Mouse (Mus musculus): ENCODE measurements around the gene Camk1d. TPM values are rescaled to one million over a fixed set of nuclear protein-coding genes. Genes with fewer than 3 reads are reported as not detected.
A peak's percentile ranks its signal among the peaks of the same experiment; 100 is the strongest.

The Camk1d gene
- polyA plus RNA-seq (2015; fragmentation: Nextera tagmentation; extraction: Ambion mirVana): 6.9 and 10.4 TPM in 2 replicates

DNA sequence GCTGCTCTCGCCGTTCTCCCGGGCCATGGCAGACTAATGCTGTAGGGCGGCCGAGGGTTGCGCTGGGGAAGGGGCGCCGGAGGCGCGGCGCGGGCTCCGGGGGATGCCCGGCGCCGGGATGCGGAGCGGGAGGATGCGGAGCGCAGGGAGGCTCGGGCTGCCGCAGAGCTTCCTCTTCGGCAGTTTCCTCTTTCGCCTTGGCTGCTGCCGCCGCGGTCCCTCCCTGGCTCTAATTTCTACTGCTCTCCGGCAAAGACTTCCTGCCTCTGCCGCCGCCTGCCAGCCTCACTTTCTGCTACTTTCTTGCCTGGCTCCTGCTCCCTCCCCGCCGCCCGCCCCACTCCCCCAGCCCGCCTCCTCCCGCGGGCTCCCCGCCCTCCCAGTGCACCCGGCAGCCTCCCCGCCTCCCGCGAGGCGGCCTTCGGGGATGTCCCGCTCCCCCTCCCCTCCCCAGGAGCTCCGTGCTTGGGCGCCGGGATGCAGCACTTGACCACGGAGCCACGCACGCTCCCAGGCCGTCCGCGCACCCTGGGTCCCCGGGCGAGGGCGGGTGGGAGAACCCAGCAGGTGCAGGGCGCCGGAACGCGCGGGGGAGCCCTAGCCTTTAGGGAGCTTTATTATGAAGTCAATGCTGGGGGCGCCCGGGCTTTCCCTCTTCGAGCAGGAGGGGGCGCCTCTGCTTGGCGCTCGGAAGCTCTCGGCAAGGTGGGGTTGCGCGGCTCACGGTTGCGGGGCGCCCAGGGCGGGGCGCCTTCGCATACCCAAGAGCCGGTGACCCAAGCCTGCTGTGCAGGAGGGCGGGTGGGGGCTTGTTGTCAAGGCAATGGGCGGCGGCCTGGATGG, at the start of gene Camk1d:
Camk1d (minus strand) TSS at position 305 of the 843 bp plus-strand sequence.
- Histone ChIP-seq H3K9me3 (replicated peaks) (peaks cover 5% of the 10 kb centered on the region; the same call in 1 of the 2 replicates), H3K4me1 (peaks cover 20% of the 10 kb centered on the region; the same call in 1 of the 2 replicates), H3K27me3 (peaks cover 15% of the 10 kb centered on the region; the same call in 1 of the 2 replicates), H3K36me3 (no peaks in the 10 kb centered on the region), H3K27ac (replicated peaks) (peak within 1 kb of the TSS; percentile 72), H3K4me3 (replicated peaks) (peak within 1 kb of the TSS; percentile 67), H3K9ac (peak within 1 kb of the TSS; percentile 44), H3K4me2 (replicated peaks) (peak within 1 kb of the TSS; percentile 99)
- WGBS: under 1% methylated on average over 72 of the region's 80 CpGs
- ATAC-seq (ENCODE audit: insufficient number of reproducible peaks, low FRiP score, low TSS enrichment, low read depth): peak; percentile 84

- Histone ChIP-seq H3K4me3 (replicated peaks) (no peak overlapping the region), H3K9ac (no peak overlapping the region), H3K9me3 (replicated peaks) (no peaks in the 10 kb centered on the region), H3K36me3 (no peaks in the 10 kb centered on the region), H3K4me1 (no peaks in the 10 kb centered on the region), H3K27me3 (no peaks in the 10 kb centered on the region), H3K27ac (replicated peaks) (no peak overlapping the region), H3K4me2 (replicated peaks) (no peak overlapping the region)
- no peak for ATAC-seq (ENCODE audit: insufficient number of reproducible peaks, low FRiP score, low TSS enrichment, low read depth)
- WGBS: 92% methylated on average over 3 of the region's 3 CpGs
Observed at GRCm38 (mm10) chr2:5762031-5762430, 47.7 kb upstream of the Camk1d start.

GRCm38 (mm10) chr2:5760479-5761008, 46.2 kb upstream of the Camk1d start:
- Histone ChIP-seq H3K4me1 (no peaks in the 10 kb centered on the region), H3K36me3 (no peaks in the 10 kb centered on the region), H3K27me3 (no peaks in the 10 kb centered on the region), H3K9me3 (replicated peaks) (no peaks in the 10 kb centered on the region), H3K4me3 (replicated peaks) (no peak overlapping the region), H3K27ac (replicated peaks) (no peak overlapping the region), H3K4me2 (replicated peaks) (no peak overlapping the region), H3K9ac (no peak overlapping the region)
- WGBS: 79% methylated on average over 8 of the region's 8 CpGs
- no peak for ATAC-seq (ENCODE audit: insufficient number of reproducible peaks, low FRiP score, low TSS enrichment, low read depth)

GRCm38 (mm10) chr2:5758569-5758968, 44.3 kb upstream of the Camk1d start:
- Histone ChIP-seq H3K9ac (no peak overlapping the region), H3K27ac (replicated peaks) (no peak overlapping the region), H3K4me2 (replicated peaks) (no peak overlapping the region), H3K9me3 (replicated peaks) (no peaks in the 10 kb centered on the region), H3K4me1 (no peaks in the 10 kb centered on the region), H3K4me3 (replicated peaks) (no peak overlapping the region), H3K27me3 (no peaks in the 10 kb centered on the region), H3K36me3 (no peaks in the 10 kb centered on the region)
- 88% methylated on average over 2 of the region's 2 CpGs for WGBS
- ATAC-seq (ENCODE audit: insufficient number of reproducible peaks, low FRiP score, low TSS enrichment, low read depth): no peak

DNA sequence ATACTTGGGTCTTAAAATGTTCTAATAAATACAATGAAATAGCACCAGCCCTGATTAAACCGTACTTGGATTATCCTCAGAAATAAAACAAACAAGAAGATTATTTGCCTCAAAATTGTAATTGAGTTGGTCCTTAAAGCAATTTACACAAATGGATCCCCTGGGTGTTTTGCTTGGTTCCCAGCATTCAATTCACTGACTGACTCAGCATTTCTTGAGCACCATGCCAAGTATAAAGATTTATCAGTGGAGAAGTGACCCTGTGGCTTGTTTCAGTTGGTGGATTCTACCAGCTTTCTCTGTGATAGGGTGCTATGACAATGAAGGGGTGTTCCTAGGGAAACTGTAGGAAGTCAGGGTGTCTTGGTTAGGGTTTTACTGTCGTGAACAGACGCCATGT, 36.6 kb upstream of the Camk1d start:
- Histone ChIP-seq H3K4me3 (replicated peaks) (no peak overlapping the region), H3K36me3 (no peaks in the 10 kb centered on the region), H3K27ac (replicated peaks) (no peak overlapping the region), H3K9ac (no peak overlapping the region), H3K9me3 (replicated peaks) (no peaks in the 10 kb centered on the region), H3K4me2 (replicated peaks) (no peak overlapping the region), H3K27me3 (no peaks in the 10 kb centered on the region), H3K4me1 (no peaks in the 10 kb centered on the region)
- WGBS: 81% methylated on average over 3 of the region's 3 CpGs
- no peak for ATAC-seq (ENCODE audit: insufficient number of reproducible peaks, low FRiP score, low TSS enrichment, low read depth)

DNA sequence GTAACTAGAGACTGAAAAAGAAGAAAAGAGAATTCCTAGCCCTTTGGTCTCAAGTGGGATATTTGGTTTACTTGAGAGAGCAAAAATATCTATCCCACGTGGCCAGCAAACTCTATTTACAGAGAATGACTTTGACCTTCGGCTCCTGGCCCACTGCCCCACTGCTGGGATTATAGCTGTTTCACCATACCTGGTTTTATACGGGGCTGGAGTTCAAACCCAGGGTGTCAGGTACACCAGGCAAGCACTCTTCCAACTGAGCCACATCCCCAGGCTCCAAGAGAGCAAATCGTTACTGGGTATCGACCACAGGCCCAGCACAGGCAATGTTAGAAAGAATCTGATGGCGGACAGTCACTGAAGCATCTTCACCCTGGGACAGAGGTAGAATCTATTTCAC, 34.9 kb upstream of the Camk1d start:
- Histone ChIP-seq H3K9me3 (replicated peaks) (no peaks in the 10 kb centered on the region), H3K4me1 (no peaks in the 10 kb centered on the region), H3K27ac (replicated peaks) (no peak overlapping the region), H3K27me3 (no peaks in the 10 kb centered on the region), H3K36me3 (no peaks in the 10 kb centered on the region), H3K4me3 (replicated peaks) (no peak overlapping the region), H3K9ac (no peak overlapping the region), H3K4me2 (replicated peaks) (no peak overlapping the region)
- 74% methylated on average over 6 of the region's 6 CpGs for WGBS
- no peak for ATAC-seq (ENCODE audit: insufficient number of reproducible peaks, low FRiP score, low TSS enrichment, low read depth)

GRCm38 (mm10) chr2:5747545-5748043, 33.3 kb upstream of the Camk1d start:
- Histone ChIP-seq H3K4me2 (replicated peaks) (no peak overlapping the region), H3K4me1 (no peaks in the 10 kb centered on the region), H3K27ac (replicated peaks) (no peak overlapping the region), H3K36me3 (no peaks in the 10 kb centered on the region), H3K4me3 (replicated peaks) (no peak overlapping the region), H3K27me3 (no peaks in the 10 kb centered on the region), H3K9me3 (replicated peaks) (no peaks in the 10 kb centered on the region), H3K9ac (no peak overlapping the region)
- 76% methylated on average over 5 of the region's 5 CpGs for WGBS
- ATAC-seq (ENCODE audit: insufficient number of reproducible peaks, low FRiP score, low TSS enrichment, low read depth): no peak

GRCm38 (mm10) chr2:5746529-5746928, 32.2 kb upstream of the Camk1d start:
- ATAC-seq (ENCODE audit: insufficient number of reproducible peaks, low FRiP score, low TSS enrichment, low read depth): no peak
- H3K27me3 ChIP-seq: no peaks in the 10 kb centered on the region
- H3K4me3 ChIP-seq (replicated peaks): no peak overlapping the region
- H3K27ac ChIP-seq (replicated peaks): no peak overlapping the region
- no peak overlapping the region for H3K9ac ChIP-seq
- H3K9me3 ChIP-seq (replicated peaks): no peaks in the 10 kb centered on the region
- 73% methylated on average over 12 of the region's 12 CpGs for WGBS
- no peak overlapping the region for H3K4me2 ChIP-seq (replicated peaks)
- H3K4me1 ChIP-seq: no peaks in the 10 kb centered on the region
- no peaks in the 10 kb centered on the region for H3K36me3 ChIP-seq

DNA sequence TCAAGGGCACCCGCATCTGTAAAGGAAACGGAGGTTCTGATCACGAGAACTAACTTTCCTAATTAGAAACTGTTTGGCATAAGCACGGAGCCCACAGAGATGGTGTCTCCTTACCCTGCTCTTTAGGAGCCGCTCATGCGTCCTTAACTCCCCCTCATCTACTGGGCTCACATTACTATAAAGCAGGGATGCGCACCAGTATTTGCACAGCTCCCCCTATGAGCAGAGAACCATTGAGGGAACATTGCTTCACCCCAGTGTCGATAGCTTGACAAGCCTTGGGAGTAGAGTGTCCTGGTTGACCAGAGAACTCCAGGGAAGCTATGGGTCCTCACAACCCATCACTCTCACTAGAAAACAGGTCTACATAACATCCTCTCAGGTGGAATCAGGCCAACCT, 29.6 kb upstream of the Camk1d start:
- H3K9ac ChIP-seq: no peak overlapping the region
- H3K4me1 ChIP-seq: no peaks in the 10 kb centered on the region
- H3K4me2 ChIP-seq (replicated peaks): no peak overlapping the region
- no peaks in the 10 kb centered on the region for H3K27me3 ChIP-seq
- no peaks in the 10 kb centered on the region for H3K9me3 ChIP-seq (replicated peaks)
- H3K36me3 ChIP-seq: no peaks in the 10 kb centered on the region
- WGBS: 64% methylated on average over 8 of the region's 8 CpGs
- no peak for ATAC-seq (ENCODE audit: insufficient number of reproducible peaks, low FRiP score, low TSS enrichment, low read depth)
- no peak overlapping the region for H3K27ac ChIP-seq (replicated peaks)
- no peak overlapping the region for H3K4me3 ChIP-seq (replicated peaks)

DNA sequence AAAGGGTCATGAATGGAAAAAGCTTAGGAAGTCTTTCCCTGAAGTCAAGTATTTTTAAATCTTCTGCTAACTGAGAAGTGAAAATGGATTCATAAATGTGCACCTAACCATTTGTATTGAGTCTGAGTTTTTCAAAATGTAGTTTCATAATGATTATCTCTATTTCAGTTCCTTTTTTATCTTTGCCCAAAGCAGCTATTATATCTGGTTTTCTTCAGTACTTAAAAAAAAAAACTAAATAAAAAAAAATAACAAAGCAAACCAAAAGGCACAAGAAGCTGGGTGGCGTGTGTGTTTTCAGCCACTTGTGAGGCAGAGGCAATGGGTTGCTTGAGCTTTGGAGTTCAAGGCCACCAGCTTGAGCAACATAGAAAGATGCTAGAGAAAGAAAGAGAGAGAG, 26.6 kb upstream of the Camk1d start:
- 0 out of 2 replicates have a peak, but pooled peaks cover 3% of the 10 kb centered on the region for H3K4me1 ChIP-seq
- H3K27ac ChIP-seq (replicated peaks): no peak overlapping the region
- no peak for ATAC-seq (ENCODE audit: insufficient number of reproducible peaks, low FRiP score, low TSS enrichment, low read depth)
- WGBS: 87% methylated on average over 1 of the region's 1 CpGs
- H3K4me3 ChIP-seq (replicated peaks): no peak overlapping the region
- no peak overlapping the region for H3K9ac ChIP-seq
- H3K4me2 ChIP-seq (replicated peaks): no peak overlapping the region
- no peaks in the 10 kb centered on the region for H3K36me3 ChIP-seq
- H3K27me3 ChIP-seq: no peaks in the 10 kb centered on the region
- no peaks in the 10 kb centered on the region for H3K9me3 ChIP-seq (replicated peaks)

- no peaks in the 10 kb centered on the region for H3K27me3 ChIP-seq
- no peak overlapping the region for H3K27ac ChIP-seq (replicated peaks)
- 29% methylated on average over 2 of the region's 2 CpGs for WGBS
- no peak overlapping the region for H3K4me3 ChIP-seq (replicated peaks)
- ATAC-seq (ENCODE audit: insufficient number of reproducible peaks, low FRiP score, low TSS enrichment, low read depth): no peak
- no peak overlapping the region for H3K4me2 ChIP-seq (replicated peaks)
- H3K4me1 ChIP-seq: peaks cover 6% of the 10 kb centered on the region
- no peaks in the 10 kb centered on the region for H3K36me3 ChIP-seq
- no peaks in the 10 kb centered on the region for H3K9me3 ChIP-seq (replicated peaks)
- no peak overlapping the region for H3K9ac ChIP-seq
Observed at GRCm38 (mm10) chr2:5735881-5736280, 21.6 kb upstream of the Camk1d start.
